Mouse (Mus musculus): ENCODE measurements around the gene Bcan.

Gene Bcan

GRCm38 (mm10) chr3:87996971-87997614 lies 2.9 kb downstream of the Bcan start:
- DNase-seq (ENCODE audit: low read depth, low spot score), result no peak

- DNase-seq (ENCODE audit: low read depth, low spot score), result no peak
Observed at GRCm38 (mm10) chr3:87996401-87996800, 3.6 kb downstream of the Bcan start.

GRCm38 (mm10) chr3:87995331-87995730 lies 4.7 kb downstream of the Bcan start:
- no peak for DNase-seq (ENCODE audit: low read depth, low spot score)

- DNase-seq (ENCODE audit: low read depth, low spot score), result no peak
Observed at GRCm38 (mm10) chr3:87993436-87993835, 6.6 kb downstream of the Bcan start.

DNA sequence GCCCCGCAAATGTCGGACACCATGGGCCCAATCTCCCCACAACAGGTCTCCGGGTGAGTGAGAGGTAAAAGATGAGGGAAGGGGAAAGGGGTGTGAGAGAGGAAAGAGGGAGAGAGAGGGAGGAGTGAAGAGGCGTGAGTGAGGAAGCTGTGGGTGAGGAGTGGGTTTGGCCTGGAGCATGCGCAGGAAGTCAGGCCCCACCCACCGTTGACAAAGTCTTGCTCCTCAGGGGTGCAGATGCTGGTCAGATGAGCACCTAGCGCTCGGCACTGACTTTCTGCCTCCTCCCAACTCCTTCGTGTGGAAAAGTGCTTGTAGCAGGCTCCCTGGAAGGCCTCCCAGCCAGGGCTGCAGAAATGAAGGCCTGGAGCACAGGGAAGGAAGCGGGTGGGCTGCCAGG lies 10.1 kb downstream of the Bcan start:
- no peak for DNase-seq (ENCODE audit: low read depth, low spot score)

DNA sequence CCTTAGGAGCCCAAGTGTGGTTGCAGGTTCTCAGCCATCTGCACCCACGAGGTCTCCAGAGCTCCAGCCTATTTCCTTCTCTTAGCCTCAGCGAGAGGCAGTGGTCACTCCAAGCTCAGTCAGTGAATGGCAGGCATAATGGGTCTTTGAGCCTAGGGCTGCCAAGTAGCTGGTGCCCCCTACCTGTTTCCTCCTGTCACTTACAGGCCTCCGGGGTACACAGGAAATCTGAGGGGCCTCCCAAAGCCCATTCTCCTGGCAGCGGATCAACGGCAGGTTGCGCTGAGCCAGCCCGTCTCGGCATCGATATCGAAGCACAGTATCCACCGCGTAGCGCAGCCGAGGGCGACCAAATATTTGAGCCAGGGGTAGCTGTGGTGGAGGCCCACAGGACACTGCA lies 12.0 kb downstream of the Bcan start:
- DNase-seq (ENCODE audit: low read depth, low spot score), result no peak

GRCm38 (mm10) chr3:87987633-87988032 lies 12.4 kb downstream of the Bcan start:
- no peak for DNase-seq (ENCODE audit: low read depth, low spot score)

GRCm38 (mm10) chr3:87986868-87987267 lies 13.2 kb downstream of the Bcan start:
- DNase-seq (ENCODE audit: low read depth, low spot score), result peak; percentile 97

- no peak for DNase-seq (ENCODE audit: low read depth, low spot score)
Observed at GRCm38 (mm10) chr3:87985505-87986320, 14.3 kb downstream of the Bcan start.

DNA sequence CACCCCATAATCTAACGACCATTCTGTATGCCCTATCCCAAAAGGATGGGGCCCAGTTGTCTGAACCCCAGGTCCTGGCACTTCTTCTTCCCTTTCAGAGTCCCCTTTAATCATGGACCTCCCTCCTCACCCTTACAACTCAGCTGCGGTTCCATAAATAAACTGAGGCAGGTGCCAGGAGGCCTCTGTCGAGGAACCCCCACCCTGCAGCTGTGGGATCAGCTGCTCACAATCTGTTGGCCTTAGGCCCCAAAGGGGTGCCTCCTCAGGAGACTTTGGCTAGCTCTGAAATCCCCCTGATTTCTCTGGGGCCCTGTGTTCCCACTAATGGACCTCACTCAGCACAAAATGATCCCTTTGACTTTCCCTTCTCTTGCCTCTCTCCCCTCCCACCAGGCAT lies 15.9 kb downstream of the Bcan start:
- DNase-seq (ENCODE audit: low read depth, low spot score), result no peak

DNA sequence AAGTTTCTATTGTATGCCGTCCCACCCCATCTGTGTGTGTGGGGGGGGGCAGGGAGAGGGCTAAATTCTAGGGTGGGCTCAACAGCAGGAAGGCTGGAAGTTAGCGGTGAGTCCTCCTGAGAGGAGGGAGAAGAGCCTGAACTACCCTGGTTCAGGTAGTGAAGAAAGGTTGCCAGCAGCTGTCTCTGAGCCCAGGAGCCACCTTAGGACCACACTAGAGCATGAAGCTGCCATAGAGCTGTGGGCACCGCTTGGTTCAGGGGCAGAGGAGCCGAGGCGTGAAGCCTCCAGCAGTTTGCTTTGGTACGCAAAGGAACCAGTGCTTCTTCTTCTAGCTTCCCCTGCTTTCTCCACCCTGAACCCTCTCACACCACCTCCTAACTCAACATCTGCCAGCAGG lies 16.4 kb downstream of the Bcan start:
- DNase-seq (ENCODE audit: low read depth, low spot score), result no peak

DNA sequence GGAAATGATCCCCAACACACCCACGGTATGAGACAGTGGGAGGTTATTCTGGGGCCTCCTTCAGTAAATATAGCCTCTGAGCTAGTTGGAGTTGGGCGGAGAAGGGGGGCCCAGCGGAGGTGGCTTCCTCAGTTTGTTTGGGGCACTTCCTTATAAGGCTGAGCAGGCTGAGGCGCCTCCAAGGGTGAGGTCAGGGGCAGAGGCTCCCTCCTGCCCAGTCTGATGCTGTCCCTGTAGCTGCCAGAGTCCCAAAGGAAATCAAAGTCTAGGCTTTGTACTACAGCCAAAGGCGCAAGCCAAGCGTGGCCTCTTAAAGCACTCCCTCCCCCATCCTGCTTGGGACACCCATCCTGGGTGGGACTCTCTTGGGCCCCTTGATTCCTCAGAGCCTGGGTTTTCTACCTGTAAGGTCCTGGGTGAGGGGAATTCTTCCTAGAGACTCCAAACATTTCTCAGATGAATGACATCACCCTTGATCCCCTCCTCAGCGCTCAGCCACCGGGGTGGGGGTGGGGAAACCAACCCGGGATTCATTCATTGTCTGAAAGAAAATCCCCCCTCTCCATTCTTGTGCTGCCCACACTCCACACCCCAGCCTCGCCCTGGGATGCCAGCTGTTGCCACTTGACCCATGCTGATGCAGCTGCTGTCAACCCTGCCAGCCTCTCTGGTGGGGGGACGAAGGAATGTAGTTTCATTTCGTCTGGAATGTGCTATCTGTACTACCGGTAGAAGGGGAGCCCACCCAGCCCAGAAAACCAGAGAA lies 17.0 kb downstream of the Bcan start:
- no peak for DNase-seq (ENCODE audit: low read depth, low spot score)

DNA sequence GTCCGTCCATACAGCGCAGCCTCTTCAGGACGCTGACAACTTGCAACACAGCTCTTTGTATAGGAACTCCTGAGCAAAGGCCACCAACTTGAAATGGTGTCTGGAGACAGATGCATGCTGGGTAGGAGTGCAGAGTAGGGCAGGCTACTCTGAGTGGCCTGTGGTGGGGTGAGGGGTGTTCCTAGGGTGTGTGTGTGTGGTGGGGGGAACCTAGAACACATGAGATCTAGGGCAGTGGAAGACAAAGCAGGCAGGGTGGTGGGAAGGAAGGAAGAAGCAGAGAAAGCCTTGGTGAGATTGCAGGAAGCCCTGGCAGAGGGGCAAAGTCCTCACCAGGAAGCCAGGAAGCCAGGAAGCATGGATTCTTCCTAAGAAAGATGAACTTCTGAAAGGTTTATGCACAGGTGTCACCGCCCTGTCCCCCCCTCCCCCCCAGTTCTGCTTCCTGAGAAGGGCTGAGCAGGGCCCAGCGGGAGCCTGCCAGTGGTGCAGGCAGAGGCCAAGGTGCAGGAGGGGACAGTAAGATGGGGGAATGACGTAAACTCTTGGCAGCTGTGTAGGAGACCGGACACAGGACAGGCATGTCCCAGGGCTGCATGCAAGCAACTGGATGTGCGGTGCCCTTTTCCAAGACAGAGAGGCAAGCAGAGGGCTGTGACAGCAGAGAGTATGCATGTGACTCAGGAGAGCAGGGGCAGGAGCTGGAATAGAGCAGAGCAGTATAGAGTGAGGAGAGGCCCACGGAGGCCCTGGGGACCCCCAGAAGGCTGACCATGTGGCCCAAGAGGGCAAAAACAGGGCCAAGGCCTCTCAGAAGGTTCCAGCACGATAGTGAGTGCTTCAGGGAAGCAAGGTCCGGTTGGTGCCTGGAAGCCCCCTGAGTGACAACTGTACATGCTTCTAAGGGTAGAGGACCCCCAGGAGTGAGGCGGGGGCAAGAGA lies 17.9 kb downstream of the Bcan start:
- DNase-seq (ENCODE audit: low read depth, low spot score), result no peak

- no peak for DNase-seq (ENCODE audit: low read depth, low spot score)
Observed at GRCm38 (mm10) chr3:87981214-87981760, 18.7 kb downstream of the Bcan start.

DNA sequence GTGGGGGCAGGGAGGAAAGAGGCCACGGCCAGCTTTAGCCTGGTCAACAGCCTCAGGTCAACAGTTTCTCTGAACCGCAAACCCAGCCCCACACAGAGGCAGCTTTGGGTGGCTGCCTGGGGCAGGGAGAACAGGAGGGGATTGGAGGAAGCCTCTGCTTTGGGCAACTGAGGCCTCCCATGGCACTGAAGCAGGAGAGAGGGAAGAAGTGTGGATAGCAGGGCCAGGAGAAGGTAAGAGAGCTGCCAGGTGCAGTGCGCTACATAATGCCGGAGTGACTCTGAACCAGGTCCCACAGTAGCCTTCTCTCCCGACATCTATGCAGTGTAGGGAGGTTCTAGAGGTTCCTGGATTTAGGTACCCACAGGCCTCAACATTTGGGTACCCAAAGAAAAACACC lies 19.3 kb downstream of the Bcan start:
- no peak for DNase-seq (ENCODE audit: low read depth, low spot score)

DNA sequence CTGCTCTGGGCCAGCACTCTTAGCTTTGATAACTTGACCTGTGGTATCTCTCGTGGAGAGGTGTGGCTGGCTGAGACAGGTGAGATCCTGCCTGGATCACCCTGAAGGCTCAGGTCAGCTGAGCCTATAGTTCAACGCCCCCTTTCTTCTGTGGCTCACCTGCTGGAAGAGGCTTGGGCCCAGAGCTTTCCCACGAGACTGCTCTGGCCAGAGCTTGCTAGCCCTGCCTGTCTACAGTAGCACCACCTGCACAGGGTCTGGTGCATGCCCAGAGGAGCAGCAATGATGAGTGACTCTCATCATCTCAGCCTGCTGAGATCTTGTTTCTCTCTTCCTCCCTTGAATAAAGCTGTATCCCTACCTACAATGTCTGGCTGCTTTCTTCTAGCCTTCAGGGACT lies 19.9 kb downstream of the Bcan start:
- DNase-seq (ENCODE audit: low read depth, low spot score), result no peak

DNA sequence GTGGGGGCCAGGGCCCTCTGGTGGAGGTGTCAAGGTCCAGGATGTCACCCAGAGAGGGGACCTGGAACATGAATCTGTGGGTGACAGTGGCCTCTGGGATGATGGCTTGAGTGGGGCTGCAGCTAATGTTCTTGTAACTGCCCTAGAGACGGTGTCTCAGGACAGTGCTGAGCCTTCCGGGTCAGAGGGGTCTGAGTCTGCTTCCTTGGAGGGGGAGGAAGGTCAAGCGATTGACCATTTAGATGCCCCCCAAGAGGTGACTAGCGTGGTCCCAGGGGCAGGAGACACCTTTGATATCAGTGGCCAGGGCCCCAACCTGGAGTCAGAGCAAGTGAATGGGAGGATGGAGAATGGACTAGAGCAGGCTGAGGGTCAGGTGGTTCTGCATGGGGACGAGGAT lies 20.5 kb downstream of the Bcan start:
- no peak for DNase-seq (ENCODE audit: low read depth, low spot score)

- no peak for DNase-seq (ENCODE audit: low read depth, low spot score)
Observed at GRCm38 (mm10) chr3:87974381-87974987, 25.5 kb downstream of the Bcan start.

DNA sequence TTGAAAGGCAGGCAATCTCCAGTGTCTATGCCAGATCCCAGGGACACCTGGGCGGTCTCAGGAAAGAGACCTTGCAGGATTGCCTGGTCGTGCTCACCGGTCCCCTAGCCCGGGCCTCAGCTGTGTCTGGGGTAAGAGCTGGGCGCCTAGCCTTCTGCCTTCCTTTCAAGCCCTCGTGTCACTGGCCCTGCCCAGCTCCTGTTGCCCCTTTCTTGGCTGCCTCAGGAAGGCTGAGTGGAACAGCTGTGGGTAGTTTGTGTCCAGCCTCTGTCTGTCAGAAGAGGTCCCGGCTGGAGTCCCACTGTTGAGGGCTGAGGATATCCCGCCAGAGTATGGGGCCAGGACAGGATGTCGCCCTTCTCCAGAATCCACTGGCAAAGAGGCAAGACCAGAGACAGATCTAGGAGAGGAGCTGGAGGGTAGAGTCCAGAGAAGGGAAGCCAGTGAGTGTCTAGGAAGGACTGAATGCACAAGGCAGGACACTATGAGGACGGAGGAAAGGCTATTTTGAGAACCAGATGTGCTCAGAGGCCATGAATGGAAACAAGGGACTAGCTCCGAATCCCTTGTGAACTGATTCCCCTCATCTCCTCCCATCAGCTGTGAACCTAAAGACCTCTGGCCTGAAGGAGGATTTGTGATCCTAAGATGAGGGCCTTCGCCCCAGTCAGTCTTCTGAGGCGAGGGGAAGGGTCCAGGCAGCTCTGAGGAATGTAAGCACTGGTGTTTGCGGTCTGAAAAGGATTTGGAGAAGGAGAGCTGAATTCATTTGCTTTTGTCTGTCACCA lies 26.2 kb downstream of the Bcan start:
- no peak for DNase-seq (ENCODE audit: low read depth, low spot score)

DNA sequence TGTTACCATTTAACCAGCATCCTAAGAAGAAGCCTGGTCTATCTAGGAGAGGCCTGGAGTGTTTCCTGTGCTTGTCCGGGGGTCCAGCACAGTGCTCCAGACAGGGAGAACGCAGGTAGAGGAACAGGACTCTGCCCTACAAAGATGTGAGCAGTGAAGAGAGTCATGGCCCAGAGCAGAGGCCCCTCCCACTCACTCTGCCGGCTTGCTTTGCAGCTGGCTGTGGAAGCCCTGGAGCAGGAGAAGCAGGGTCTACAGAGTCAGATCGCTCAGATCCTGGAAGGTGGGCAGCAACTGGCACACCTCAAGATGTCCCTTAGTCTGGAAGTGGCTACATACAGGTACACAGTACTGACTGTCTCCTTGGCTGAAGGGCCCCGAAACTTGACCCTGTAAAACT lies 27.3 kb downstream of the Bcan start:
- no peak for DNase-seq (ENCODE audit: low read depth, low spot score)

All from retina, postnatal 7 days (tissue).